Mouse (Mus musculus) skeletal muscle tissue, adult 2 months (tissue): ENCODE results near the gene Tbcel.

Experiments
- DNase-seq: peaks from one replicate; pipeline ENCODE4 v3.0.0-alpha.2; 2012; ENCODE audit warnings: low read depth, low spot score

Gene Tbcel

DNA sequence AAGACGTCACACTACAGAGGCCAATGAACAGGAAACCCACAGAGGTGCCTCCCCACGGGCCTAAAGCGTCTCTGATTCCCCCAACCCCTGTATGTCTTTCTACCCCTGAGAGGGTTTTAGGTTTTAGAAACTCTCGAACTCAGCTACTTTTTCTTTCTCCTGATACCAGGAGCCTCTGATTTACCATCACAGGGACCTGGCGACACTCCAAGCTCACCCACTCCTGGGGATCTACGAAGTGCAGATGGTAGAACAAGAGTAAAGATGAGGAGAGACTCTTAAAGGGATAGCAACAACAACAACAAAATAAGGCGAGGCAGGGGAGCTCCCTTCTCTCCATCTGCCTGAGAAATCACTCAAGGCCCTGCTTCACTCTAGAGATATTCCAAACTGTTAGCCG, 120.6 kb downstream of the Tbcel start:
- no peak for DNase-seq

DNA sequence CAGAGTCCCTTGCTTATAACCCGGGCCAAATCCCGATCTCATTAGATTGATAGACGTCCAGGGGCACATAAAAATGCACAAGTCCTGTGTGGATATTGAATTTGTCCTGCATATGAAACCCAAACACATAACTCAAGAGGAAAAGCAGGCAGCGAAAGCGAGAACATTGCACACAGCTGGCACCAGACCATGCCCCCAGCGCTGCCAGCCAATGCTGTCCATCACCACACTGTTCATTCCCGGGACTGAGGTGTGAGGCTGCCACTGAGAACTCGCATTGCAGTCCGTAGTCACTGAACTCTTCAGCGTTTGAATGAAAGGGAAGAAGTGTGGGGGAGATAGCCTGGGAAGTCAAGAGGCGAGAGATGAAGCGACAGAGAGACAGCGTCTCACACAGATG, 122.0 kb downstream of the Tbcel start:
- DNase-seq, result no peak

DNA sequence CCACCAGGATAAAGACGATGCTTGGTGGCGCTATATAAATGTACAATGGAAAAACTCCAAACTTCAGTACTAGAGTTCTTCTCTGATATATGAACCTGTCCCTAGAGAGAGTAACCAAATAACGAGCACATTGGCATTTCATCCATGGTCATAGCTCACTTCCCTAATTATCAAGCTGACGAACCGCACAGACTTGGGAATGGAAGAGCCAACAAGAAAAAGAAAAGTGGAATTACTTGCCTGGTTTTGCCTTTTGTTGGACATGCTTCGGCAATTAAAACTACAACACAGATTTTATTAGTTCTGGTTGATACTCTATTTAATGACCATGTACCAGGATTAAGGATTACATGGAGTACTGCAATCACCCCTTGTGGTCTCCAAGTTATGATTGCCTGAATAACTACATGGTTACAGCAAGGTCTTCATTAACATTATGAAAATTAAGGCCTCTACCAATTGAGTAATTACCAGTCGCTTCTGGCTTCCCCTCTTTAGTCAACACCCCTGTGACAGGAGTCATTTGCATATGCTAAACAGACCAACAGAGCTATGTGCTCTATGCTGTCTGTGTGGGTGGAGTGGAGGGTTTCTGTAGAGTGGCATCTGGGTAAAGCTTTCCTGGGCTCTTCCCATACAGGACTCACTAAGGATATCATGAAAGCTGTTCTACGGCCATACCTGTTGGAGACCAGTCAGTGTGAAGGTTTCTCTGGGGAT, 124.8 kb downstream of the Tbcel start:
- DNase-seq, result no peak

DNA sequence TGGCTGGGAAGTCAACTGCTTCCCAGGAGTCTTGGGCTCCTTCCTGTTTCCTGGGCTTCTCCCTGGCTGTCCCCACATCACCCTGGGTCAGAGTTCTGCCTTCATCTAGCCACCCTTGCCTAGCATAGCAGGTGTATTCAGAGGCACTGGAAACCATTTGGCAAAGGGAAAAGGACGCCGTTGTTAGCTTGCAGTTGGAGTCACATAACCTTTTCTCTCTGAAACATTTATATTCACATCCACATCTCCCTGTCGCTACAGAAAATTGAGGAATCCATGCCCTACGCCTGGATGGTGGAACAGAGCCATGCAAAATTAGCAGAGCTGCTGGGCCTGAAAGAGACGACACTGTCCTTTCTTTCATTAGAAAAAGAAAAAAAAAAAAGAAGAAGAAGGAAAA, 125.5 kb downstream of the Tbcel start:
- no peak for DNase-seq

DNA sequence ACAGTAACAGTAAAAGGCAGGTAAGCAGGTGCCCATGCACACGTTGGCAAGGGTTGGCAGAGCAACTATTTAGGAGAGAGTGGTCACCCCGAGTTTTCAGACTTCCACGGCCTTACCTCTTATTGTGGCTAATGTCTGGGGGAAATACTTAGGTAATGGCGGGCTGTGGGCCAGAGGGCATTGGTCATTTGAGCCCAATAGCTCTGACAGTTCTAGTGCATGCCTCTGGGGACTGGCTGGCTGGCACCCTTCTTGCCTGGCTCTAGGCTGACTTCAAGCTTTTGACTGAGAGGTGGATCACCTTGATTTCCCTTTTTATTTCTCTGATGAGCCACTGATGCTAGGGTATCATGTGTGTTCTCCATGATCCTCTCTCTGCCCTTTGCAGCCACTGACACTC, 129.5 kb downstream of the Tbcel start:
- no peak for DNase-seq

DNA sequence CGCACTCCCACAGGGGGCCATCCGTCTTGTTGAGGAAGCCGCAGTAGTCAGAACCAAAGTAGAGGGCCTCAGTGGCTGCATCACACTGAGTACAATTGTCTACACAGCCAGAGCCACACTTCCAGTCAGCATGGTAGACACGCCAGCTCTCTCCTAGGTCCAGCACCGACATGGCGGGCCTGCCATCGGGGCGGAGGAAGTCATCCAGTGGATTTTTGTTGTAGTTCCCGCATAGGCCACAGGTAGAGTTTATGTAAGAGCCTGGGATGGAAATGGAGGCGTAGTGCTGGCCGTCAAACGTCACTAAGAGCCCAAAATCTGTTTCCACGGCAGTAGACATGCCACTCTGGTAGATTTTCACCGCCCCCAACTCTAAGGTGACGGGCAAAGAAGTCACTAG, 130.0 kb downstream of the Tbcel start:
- no peak for DNase-seq

DNA sequence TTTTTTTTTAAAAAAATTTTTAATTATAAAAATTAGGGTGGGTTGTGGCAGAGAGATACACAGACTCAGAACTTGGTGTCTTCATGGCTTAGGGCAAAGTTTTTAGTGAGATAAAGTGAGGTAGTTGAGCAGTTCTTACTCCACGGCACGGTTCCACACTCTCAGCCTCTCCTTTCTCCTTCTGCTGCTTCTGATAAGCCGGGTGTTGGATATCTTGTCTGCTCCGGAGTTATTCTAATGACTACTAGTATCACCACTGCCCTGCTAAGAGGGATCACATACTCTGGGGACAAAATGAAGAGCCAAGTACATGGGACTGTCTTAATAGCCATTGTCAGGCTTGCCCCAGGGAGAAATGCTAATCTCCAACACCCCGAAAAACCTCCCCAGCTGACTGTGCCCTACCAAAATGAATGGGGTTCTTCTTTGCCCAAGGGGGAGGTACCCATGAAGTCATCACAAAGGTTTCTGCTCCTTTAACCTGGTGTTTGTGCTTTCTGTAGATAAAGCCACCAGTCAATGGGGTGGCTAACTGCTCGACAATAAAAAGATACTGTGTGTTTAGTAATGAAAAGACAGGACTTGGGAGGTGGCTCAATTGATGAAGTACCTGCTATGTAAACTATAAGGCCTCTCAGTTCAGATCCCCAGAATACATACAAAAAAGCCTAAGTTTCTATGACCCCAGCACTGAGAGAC, 135.8 kb downstream of the Tbcel start:
- DNase-seq, result no peak
